Mouse (Mus musculus) cerebellum, postnatal 36 days (tissue): ENCODE results near the gene Drg1.

ENCODE experiments used
- DNase-seq, 2 experiments: peaks; one replicate each; pipeline ENCODE4 v3.0.0; 2021 to 2022; ENCODE audit warnings: mixed read lengths in 2 of 2

The Drg1 gene

GRCm38 (mm10) chr11:3266079-3266685 is at the start of gene Drg1:
Drg1 (minus strand) TSS chr11:3266415.
- DNase-seq, result peak; percentile 87 to 93

GRCm38 (mm10) chr11:3314148-3314547 is 47.9 kb upstream of the Drg1 start:
- peak; percentile 74 to 78 for DNase-seq

DNA sequence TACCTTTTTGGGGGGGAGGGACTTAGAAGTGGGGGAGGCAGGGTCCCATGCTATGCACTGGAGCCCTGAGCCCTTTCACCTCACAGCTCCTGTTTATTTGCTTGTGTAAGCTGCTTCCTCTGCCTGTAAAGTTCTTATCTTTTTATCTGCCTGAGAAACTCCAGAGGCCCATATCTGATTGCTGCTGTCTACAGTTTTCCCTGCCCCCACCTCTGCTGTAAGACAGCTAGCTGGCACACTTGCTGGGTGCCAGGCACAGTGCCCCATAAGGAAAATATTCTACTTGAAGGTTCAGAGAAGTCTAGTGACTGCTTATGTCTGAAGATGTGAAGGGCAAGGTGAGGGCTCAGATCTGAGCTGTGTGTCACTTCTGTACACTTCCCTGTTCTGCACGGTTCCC is 47.1 kb upstream of the Drg1 start:
- no peak for DNase-seq

- no peak for DNase-seq
These were observed 45.6 kb upstream of the Drg1 start for GRCm38 (mm10) chr11:3311586-3312347.

GRCm38 (mm10) chr11:3310789-3311585 is 44.8 kb upstream of the Drg1 start:
- no peak for DNase-seq

GRCm38 (mm10) chr11:3309884-3310283 is 43.7 kb upstream of the Drg1 start:
- no peak for DNase-seq

DNA sequence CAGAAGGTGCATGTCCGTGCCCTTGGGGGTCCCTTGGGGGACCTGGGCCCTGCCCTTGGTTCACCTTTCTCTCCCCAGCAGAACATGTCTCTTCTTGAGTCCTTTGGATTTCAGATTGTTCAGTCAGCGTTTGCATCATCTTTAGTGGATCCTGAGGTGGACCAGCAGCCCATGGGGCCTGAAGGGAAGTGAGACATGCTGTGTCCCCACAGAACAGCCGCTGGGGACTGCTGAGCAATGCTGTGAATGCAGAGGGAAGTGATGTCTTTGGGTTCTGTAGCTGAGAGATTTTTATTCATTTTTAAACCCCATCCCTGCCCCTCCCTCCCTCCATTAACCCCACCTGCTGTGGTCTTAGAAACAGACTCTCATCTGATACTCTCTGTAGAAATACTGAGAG is 41.7 kb upstream of the Drg1 start:
- no peak for DNase-seq

GRCm38 (mm10) chr11:3305821-3306220 is 39.6 kb upstream of the Drg1 start:
- DNase-seq, result peak in 1 of 2 experiments; percentile 18

DNA sequence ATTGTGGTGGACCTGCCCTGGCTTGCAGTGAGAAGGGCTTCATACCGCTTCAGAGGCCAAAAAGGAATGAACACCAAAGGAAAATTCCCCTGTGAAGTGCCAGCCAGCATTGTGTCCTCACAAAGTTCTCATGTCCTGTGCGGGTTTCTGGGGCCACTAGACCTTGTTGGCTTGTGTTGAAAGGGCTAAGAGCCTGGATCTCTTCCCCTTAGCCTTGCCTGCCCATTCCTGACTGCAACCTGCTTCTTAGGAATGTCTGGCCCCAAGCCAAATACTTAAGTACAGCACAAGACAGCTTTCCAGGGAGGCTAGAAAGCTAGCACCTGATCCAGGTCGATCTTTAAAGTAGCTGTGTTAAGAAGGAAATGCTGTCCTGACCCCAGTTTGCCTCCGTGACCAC is 36.6 kb upstream of the Drg1 start:
- peak in 1 of 2 experiments; percentile 28 for DNase-seq

- no peak for DNase-seq
These were observed 36.2 kb upstream of the Drg1 start for GRCm38 (mm10) chr11:3302385-3302784.

GRCm38 (mm10) chr11:3301075-3301474 is 34.9 kb upstream of the Drg1 start:
- no peak for DNase-seq

DNA sequence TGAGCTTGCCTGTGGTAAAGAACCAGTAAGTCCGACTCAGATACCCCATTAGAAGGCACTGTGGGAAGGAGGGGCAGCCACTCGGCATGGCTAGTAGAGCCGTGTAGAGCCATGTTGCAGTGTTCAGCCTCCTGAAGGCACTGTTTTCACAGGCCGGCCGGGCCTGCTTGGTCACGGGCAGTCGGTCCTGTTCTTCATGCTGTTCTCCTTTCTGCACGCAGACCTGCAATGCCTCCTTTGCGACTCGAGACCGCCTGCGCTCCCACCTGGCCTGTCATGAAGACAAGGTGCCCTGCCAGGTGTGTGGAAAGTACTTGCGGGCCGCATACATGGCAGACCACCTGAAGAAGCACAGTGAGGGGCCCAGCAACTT is 32.6 kb upstream of the Drg1 start:
- no peak for DNase-seq

GRCm38 (mm10) chr11:3297871-3298812 is 31.9 kb upstream of the Drg1 start:
- no peak for DNase-seq

- no peak for DNase-seq
These were observed 29.8 kb upstream of the Drg1 start for GRCm38 (mm10) chr11:3296056-3296455.

DNA sequence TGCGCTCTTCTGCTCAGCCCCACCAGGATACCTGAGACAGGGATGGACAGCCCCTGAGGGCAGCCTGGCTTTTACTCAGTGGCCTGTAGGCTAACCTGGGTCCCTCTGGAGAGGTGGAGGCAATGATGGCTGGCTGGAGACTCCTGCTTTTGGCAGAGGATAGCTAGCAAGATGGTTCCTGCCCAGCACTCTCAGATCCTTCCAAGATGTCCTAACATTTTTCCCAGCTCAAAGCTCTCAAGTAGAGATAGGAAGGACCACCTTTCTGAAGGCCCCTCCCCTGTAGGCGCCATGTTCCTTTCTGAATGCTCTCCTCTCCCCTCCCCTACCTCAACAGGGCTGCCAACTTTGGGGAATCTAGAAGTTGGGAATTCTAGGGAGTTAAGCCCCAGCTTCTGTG is 28.4 kb upstream of the Drg1 start:
- DNase-seq, result no peak

GRCm38 (mm10) chr11:3293361-3293760 is 27.1 kb upstream of the Drg1 start:
- no peak for DNase-seq

GRCm38 (mm10) chr11:3292711-3293249 is 26.6 kb upstream of the Drg1 start:
- peak in 1 of 2 experiments; percentile 22 for DNase-seq

- DNase-seq, result peak; percentile 26 to 28
These were observed 25.8 kb upstream of the Drg1 start for GRCm38 (mm10) chr11:3292062-3292421.

DNA sequence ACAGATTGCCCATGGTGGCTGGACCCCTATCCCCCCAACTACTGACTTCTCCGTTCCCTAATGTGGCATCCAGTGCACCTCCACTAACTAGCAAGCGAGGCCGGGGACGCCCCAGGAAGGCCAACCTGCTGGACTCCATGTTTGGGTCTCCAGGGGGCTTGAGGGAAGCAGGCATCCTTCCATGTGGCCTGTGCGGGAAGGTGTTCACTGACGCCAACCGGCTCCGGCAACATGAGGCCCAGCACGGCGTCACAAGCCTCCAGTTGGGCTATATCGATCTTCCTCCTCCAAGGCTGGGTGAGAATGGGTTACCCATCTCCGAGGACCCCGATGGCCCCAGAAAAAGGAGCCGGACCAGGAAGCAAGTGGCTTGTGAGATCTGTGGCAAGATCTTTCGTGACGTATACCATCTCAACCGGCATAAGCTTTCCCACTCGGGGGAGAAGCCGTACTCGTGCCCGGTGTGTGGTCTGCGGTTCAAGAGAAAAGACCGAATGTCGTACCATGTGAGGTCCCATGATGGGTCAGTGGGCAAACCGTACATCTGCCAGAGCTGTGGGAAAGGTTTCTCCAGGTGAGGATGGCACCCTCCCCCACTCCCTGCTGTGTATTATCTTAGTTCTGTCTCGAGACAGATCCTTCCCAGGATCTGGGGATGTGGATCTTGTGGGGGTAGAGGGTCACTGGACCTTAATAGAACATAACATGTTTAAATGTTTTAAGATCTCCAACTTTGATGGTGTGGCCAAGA is 25.3 kb upstream of the Drg1 start:
- DNase-seq, result peak; percentile 27 to 31

DNA sequence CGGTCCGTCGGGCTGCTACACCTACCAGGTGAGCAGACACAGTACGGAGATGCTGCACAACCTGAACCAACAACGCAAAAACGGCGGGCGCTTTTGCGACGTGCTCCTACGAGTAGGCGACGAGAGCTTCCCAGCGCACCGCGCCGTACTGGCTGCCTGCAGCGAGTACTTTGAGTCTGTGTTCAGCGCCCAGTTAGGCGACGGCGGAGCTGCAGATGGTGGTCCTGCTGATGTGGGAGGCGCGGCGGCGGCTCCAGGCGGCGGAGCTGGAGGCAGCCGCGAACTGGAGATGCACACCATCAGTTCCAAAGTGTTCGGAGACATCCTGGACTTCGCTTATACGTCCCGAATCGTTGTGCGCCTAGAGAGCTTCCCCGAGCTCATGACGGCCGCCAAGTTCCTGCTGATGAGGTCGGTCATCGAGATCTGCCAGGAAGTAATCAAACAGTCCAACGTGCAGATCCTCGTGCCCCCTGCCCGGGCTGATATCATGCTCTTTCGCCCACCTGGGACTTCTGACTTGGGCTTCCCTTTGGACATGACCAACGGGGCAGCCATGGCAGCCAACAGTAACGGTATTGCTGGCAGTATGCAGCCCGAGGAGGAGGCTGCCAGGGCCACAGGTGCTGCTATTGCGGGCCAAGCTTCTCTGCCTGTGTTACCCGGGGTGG is 24.6 kb upstream of the Drg1 start:
- peak; percentile 60 to 61 for DNase-seq
